Mouse (Mus musculus): Measurements from ENCODE around the gene Gm14781.
"Not testable (repeated sequence)": the region's sequence is repeated elsewhere in the genome, so short reads cannot be mapped to it uniquely, and the experiment has no call there.

DNA sequence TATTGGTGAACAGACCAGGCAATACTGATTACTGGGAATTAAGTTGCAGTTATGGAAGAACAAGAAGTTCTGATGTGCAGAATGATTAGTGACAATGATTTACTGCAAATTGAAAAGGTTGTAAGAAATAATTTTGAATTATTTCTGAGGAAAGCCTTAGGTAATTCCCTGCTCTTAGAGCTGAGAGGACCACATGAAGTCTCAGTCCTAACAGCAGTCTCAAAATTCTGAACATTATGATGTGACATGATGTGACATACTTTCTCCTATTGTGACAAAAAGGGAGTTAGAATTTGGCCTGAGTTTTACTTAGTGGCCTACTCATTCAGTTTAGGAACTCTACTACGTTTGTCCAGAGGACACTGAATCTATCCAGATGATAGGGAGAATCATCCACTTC lies at the start of gene Gm14781:
- not testable (repeated sequence) for TF ChIP-seq POLR2A, CTCF (IDR thresholded peaks at IDR 0.05; ENCODE audit: extremely low read depth, insufficient read depth, low read length)

All from cortical plate, adult 2 months (tissue).